Mouse (Mus musculus) CH12F3 (cell line): ENCODE measurements around the gene Lrp5.

Experiments used
- in situ Hi-C: fragments of 300-500 bp; cut with MboI; formaldehyde crosslinking; loops from 2 replicates; pipeline ENCODE4 v1.14.3; 2020; ENCODE audit warnings: low sequenced_read_pairs

Lrp5 gene

DNA sequence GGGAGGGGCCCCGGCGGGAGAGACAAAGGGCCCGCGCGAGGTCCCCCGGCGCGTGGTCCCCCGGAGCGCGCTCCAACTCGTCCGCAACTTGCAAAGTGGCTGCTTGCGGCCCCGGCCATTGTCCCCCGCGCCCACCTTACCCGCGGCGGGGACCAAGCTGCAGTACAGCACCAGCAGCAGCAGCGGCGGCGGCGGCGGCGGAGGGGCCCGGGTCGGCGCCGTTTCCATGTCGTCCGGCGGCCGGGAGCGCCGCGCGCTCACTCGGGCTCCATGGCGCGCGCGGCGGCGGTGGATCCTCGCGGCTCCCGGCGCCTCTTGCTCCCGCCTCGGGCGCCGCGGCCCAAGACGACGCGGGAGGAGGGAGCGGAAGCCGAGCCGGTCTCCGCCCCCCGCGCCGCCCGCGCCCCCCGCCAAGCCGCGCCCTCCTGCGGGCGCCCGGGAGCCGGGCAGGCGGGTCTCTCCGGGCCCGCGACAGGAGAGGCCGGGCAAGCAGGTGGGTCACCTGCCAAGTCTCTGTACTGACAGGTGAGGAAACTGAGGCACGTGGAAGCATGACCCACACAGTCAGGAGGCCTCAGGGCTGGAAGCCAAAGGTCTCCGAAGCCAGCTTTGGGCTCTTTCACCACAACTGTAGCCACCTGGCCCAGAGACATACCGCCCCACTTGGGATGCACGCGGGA, at the start of gene Lrp5:
Lrp5 (minus strand) TSS at position 350 of the 680 bp plus-strand sequence.
- in situ Hi-C loops: no loop called here

DNA sequence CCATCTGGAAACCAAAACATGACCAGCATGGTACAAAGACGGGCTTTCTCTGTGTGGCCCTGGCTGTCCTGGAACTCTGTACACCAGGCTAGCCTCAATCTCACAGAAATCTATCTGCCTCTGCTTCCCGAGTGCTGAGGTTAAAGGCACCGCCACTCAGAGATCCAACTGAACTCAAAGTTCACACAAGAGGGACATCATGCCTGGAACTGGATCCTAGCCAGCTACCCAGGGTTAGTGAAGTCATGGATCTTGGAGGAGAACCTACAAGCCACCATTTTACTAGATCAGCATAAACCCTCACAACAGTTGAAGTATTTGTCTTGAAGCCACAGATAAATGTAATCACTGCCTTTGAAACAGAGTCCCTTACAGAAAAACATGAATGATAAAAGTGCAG, 49.6 kb upstream of the Lrp5 start:
- in situ Hi-C loops: no loop called here

DNA sequence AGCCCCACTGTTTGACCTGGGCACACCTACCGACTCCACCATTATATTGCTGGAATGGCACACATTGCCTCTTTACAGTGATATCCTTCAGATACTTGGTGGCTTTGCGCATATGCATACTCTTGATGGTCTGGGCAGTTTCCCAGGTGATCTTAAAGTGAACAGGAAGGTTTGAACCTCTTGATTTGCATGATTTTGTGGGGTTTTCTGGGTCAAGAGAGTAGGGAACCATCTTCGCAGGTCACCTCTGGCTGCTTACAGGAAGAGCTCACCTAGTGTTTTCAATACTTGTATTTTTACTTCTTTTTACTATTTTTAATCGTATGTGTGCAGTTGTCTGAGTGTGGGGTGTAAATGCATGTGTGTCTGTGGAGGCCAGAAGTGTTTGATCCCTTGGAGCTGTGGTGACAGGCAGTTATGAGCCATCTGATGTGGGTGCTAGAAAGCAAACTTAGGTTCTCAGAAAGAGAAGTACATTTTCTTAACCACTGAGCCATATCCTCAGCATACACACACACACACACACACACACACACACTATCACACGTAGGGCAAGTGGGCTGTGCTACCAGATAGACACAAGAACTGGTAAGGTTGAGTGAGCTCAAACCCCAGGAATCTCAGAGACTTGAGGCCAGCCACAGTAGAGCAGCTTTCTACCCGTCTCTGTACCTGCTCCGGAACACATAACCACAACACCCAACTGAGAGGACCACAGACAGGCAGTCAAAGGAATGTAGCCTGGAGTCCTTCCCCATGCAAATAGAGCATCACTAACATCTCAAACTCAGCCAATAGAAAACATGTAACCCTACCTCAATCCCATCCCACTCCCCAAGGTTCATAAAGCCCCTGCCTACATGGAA, 44.6 kb upstream of the Lrp5 start:
- in situ Hi-C loops: no loop called here

DNA sequence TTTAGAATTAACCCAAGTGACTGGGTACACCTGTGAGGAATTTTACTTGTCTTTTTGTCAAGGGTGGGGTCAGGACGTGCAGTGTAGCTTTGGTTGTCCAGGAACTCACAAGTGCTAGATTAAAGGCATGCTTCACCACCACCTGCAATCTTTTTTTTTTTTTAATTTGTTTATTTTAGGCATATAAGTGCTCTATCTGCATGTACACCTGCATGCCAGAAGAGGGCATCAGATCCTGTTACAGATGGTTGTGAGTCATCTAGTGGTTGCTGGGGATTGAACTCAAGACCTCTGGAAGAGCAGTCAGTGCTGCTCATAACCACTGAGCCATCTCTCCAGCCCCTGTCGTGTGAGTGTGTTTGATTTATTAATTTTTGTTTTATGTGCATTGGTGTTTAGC, 42.5 kb upstream of the Lrp5 start:
- in situ Hi-C loops: no loop called here

DNA sequence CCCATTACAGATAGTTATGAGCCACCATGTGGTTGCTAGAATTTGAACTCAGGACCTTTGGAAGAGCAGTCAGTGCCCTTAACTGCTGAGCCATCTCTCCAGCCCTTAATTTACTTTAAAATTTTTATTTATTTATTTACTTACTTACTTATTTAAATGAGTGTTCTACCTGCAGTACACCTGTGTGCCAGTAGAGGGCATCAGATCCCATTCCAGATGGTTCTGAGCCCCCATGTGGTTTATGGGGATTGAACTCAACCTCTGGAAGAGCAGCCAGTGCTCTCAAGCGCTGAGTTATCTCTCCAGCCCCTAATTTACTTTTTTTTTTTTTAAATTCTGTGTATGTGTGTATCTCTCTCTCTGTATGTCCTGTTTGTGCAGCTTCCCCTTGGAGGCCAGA, 38.4 kb upstream of the Lrp5 start:
- in situ Hi-C loops: no loop called here

DNA sequence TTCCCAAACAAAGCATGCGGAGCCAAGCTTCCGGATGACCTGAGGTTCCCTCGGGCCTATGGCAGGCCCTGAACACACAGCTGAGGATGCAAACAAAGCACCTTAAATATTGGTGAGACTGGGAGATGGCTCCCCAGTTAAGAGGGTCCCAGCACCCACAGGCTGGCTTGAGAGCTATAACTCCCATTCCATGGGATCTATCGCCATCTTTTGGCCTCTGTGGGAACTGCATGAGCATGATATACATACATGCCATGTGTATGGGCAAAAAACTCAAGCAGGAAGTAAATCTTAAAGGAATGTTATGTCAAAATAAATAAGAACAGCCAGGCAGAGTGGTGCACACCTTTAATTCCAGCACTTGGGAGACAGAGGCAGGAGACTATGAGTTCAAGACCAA, 37.5 kb upstream of the Lrp5 start:
- in situ Hi-C loops: no loop called here

DNA sequence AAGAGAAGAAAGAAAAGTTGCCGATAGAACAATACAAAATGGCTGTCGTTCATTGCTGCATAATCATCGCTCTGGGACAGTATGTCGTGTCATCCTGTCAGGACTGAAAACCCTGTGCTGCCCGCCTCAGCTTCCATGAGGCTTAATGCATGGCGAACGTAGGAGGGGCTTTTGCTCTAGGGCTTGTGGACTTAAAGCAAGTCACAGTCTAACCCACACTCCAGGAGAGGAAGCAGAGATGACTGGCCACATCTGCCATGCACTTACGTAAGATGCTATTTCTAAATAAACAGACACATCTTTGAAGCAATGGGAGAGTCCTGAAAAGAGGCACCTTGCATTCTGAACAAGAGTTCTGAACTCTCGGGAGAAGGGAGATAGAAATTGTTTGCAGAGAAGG, 36.8 kb upstream of the Lrp5 start:
- in situ Hi-C loops: no loop called here

DNA sequence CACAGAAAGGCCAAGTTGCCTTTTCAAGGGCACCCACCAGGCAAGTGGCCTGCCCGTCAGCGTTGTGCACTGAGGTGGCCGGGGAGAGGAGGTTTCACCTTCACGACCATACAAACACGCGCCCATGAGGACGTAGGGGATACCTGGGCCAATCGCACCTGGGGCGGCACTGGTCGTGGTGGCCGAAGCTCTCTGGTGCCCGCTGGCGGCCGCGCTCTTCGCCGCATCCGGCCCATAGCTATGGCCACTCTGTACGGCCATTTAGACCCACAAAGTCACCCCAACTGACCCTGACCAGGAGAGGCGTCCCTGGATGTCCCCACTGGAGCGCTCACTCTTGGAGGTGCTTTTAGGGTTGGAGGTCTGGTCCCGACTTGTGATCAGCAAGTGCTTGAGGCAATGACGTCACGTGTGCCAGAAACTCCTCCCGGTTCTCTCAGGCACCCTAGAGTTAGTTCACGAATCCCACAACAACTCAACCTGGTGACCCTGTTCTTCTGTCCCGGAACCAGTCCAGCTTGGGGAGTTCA, 33.1 kb upstream of the Lrp5 start:
- in situ Hi-C loops: no loop called here

DNA sequence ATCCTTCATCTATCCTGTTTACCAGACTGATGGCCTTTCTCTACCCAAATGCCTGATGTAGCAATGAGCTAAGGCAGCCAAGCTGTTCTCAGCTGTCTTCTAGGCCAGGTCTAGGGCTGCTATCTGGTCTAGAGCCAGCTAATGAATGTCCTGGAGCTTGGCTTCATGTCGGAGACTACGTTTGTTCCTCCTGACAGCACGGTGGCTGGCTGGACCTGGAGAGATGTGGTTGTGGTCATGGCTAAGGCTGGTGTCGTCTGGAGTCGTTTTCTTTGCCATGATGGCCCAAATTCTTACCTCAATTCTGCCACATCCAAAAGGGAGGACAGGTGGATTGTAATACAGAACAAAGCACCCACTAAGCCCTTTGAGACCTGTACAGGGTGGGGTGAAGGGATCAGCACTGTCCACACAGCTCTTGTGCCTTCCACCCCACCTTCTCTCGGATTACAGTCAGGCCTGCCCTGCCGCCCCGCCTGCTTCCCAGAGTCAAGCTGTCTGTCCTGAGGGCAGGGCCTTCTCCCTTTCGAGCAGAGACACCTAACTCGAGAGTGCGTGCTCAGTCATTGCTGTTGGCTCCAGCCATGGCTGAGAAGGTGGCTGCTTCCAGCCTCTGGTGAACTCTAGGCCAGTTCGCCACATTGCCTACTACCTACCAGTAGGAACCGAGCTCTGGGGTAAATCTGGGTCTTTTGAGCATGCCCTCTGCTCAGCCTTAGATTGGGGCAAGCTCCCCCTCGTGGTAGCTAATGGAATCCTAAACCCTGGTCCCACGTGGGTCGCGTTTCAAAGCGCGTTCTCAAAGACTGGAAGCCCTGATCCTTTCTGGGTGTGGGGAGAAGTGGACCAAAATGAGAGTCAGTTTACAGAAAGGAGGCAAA, 32.4 kb upstream of the Lrp5 start:
- in situ Hi-C loops: no loop called here

DNA sequence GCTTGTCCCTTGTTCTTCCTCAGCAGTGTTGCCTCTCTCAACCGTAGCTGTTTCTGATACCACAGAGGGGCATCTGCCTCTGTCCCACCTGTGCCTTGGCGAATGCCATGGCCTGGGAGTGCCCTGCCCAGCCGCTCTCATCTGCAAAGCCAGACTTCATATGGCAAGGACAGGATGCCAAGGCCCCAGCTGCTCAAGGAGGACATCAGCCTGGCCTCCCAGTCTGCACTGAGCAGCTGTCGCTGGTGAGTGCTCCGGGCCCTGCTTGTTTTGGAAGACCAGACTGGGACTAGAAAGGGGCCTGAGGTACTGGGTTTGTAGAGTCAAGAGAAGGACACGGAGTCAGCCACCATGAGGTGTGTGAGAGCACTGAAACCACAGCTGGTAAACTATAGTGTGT, 28.0 kb upstream of the Lrp5 start:
- in situ Hi-C loops: no loop called here

DNA sequence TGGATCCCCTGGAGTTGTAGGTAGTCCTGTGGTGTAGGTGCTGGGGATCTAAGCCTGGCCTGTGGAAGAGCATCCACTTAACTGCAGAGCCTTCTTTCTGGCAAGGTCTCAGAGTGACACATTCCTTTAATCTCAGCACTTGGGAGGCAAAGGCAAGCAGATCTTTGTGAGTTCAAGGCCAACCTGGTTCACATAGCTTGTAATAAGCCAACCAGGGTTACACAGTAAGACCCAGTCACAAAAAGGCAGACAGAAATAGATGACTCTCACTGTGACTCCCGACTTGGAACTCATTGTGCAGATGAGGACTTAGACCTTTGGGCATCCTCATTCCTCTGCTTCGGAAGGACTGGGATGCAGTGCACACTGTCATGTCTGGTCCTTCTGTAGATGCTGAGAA, 24.1 kb upstream of the Lrp5 start:
- in situ Hi-C loops: no loop called here

DNA sequence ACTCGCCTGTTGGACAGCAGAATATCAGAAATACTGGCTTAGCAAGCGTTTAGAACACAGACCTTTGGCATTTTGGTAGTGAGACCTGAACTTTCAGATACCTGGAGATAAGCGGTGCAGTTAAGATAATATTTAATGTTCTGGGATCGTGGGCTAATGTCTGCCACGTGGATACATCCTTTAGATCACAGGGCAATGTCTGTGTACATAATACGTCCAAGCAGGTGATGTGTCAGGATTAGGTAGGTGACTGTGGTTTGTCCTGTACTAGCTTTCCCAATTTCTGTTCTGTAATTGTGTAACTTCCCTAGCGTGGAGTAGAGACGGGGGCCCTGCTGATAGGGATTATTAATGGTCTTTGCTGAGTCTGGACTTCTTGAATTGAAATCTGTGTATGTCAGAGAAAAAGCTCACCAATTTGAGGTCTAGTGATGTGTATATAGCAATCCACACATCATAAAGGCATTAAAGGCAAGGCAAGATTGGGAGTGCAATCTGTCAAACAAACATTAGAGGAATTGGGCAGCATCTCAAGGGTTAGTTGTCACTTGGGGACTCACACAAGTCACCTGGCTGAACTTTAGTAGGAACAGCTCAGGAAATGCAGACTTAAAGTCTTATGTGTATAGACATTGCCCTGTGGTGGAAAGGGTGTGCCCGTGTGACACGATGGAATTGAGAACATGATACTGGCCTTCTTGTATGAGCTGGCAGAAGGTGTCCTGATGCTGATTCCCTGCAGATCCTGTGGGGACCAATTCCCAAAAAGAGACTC, 22.8 kb upstream of the Lrp5 start:
- in situ Hi-C loops: no loop called here

DNA sequence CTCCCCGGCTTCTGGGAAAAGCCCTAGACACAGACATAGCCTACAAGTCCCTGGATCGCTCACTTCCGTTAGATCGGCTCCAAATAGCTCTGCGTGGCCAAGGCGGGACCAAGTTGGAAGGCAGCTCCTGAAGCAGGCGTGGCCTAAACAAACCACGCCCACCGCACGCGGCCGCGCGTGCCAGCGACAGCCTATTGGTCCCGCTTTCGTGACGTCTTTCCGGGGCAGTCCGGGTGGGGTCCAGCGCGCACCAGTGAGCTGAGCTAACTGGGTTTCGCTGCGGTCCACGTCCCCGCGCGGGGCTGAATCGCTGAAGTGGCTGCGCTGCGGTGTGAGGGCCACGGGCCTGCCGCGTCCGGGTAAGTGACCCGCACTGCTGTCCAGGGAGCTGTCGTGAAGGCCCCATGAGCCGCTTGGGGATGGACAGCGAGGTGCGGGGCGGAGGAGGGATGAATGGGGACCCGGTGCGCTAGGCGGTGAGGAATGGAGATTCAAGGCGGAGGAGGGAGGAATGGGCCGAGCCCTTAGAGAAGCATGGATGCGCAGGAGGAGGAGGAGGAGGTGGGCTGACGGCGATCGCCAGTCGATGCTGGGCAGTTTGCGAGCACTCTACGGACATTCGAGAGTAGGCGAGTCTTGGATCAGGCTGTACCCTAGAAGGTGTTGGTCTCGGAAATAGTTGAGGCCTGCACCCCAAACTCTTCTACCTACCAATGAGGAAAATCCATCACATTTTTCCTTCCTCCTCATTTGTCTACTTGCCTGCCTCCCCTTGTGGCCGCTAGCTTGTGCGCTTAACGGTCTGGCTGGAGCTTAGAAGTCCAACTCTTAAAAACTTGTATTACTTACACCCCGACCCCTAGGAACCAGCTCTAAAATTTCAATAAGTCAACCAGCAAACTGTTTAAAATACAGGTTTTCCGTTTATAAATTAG, 22.0 kb upstream of the Lrp5 start, which contains the start of gene 1810055G02Rik:
1810055G02Rik (plus strand) TSS at position 216 of the 935 bp plus-strand sequence.
- in situ Hi-C loops: no loop called here

DNA sequence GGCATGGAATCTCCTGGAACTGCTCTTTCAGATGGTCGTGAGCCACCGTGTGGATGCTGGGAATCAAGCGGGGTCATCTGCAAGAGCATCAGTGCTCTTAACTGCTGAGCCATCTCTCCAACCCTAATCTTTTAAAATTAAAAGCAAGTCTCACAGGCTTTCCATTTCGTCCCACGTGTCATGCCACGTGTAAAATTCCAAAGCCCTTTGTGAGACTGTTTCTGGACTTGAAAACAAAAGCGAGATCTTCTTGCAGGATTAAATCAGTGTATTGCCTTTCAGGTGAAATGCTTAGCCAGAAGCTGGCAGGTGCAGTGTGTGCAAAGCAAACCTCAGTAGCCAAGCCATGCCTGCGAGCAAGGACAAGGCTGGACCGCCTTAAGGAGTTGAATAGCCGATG, 21.2 kb upstream of the Lrp5 start:
- in situ Hi-C loops: no loop called here

DNA sequence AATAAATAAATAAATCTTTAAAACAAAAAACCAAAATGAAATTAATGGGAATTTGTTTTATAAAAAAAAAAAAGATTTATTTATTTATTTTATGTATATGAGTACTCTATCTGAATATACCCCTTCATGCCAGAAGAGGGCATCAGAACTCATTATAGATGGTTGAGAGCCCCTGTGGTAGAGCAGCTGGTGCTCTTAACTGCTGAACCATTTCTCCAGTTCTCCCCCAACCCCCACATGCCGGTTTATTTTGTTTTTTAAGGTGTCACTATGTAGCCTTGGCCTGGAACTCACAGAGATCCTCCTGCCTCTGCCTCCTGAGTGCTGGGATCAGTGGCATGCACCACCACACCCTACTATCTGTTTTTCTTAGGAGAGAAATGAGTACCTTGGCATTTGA, 19.9 kb upstream of the Lrp5 start:
- in situ Hi-C loops: no loop called here

DNA sequence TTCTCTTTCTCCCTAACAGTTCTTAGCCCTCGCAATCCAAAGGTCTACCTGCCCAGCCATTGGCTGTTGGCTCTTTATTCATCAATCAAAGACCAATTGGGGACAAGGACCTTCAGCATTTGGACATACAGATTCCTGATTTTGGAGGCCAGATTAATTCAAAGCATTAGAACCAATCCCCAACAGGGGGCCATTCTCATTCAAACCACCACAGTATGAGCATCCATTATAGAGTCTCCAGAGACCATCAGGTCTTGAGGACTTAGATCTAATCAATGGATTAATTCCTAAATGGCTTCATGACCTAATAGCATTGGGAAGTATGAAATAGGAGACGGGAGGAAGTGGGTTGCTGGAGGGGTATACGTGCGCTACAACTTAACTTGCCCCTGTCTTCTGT, 16.1 kb upstream of the Lrp5 start:
- in situ Hi-C loops: no loop called here

DNA sequence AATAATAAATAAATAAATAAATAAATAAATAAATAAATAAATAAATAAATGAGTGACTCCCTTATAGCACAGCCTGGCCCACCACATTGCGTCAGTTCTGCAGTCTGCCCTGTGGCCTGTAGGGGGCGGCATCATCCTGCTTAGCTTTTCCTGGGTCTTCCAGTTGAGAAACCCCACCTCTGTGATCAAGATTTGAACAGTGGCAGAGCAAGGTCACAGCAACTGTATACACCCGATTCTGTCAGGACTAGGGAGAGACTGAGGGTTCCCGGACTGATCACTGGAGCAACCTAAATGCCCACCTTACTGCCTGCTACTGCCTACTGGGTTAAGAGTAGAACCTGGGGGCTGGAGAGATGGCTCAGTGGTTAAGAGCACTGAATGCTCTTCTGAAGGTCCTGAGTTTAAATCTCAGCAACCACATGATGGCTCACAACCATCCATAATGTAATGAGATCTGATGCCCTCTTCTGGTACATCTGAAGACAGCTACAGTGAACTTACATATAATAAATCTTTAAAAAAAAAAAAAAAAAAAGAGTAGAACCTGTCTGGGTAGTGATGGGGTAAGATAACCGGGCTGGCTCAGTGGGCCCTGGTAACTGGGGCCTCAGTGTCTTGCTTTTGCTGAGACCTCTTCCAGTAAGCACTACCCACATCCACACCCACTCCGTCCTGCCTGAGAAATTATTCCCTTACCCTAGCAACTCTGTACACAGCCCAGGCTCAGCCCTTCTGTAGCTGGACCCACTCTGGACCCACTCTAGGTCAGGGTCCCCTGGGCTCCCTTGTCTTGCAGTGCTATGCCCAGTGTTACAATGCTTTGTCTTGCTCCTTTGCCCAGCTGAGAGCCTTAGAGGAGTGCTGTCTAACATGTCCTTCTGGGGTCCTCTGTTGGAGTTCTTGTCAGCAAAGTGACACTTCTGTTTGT, 13.4 kb upstream of the Lrp5 start:
- in situ Hi-C loops: no loop called here

DNA sequence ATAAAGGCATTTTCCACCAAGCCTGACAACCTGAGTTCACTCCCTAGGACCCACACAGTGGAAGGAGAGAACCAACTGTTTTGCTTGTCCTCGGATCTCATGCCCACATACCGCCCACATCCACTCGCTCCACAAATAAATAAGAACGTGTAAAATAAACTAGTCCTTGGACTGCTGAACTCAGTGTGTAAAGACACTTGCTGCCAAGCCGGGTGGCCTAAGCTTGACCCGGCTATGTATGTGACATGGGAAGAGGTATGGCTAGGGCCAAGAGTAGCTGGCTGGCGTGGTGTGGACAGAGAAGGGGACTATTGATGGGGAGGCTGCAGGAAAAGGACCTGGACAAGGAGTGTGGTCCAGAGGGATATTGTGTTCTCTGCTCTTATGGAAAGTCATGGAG, 11.7 kb upstream of the Lrp5 start:
- in situ Hi-C loops: no loop called here
